Mouse (Mus musculus) lung, embryonic 15.5 days (tissue): Measurements from ENCODE around the gene Dag1. TPM values are rescaled to one million over a fixed set of nuclear protein-coding genes. Genes with fewer than 3 reads are reported as not detected.

Experiments
- ATAC-seq: fragments of 200-750 bp; cut with Nextera tagmentation; 2 replicates; pipeline ENCODE4 v1.8.0; 2017; ENCODE audit warnings: moderate number of reproducible peaks, borderline replicate concordance; ENCODE audit not compliant: low FRiP score, low TSS enrichment; ENCODE audit errors: extremely low read depth
- H3K27ac ChIP-seq: fragments of 300-500 bp; sonication (generic); 2 replicates; pipeline ENCODE4 v1.5.1; 2015; ENCODE audit warnings: moderate library complexity, mild to moderate bottlenecking, inconsistent platforms
- H3K27me3 ChIP-seq: fragments of 300-500 bp; sonication (generic); 2 replicates; pipeline ENCODE4 v1.6.1; 2015; ENCODE audit warnings: inconsistent platforms
- H3K36me3 ChIP-seq: fragments of 300-500 bp; sonication (generic); 2 replicates; pipeline ENCODE4 v1.6.1; 2015; ENCODE audit warnings: inconsistent platforms
- H3K4me1 ChIP-seq: fragments of 300-500 bp; sonication (generic); 2 replicates; pipeline ENCODE4 v1.6.1; 2015; ENCODE audit warnings: inconsistent platforms
- H3K4me2 ChIP-seq: fragments of 300-500 bp; sonication (generic); 2 replicates; pipeline ENCODE4 v1.6.1; 2015; ENCODE audit warnings: inconsistent platforms, mild to moderate bottlenecking, moderate library complexity
- H3K4me3 ChIP-seq: fragments of 300-500 bp; sonication (generic); 2 replicates; pipeline ENCODE4 v1.5.1; 2015; ENCODE audit warnings: mild to moderate bottlenecking, inconsistent platforms
- H3K9ac ChIP-seq: fragments of 300-500 bp; sonication (generic); 2 replicates; pipeline ENCODE4 v1.6.1; 2015; ENCODE audit warnings: inconsistent platforms
- H3K9me3 ChIP-seq: fragments of 300-500 bp; sonication (generic); 2 replicates; pipeline ENCODE4 v1.6.1; 2016; ENCODE audit warnings: inconsistent platforms
- WGBS: fragments of 180-500 bp; shearing (Covaris S2); methylation state at CpG from one replicate; pipeline ENCODE4 v1.1.7; 2015; 5-methylcytosine and 5-hydroxymethylcytosine counted together
- polyA plus RNA-seq: library from polyadenylated mRNA; unstranded; fragments of >200 nt; fragmentation: Nextera tagmentation; extraction: Ambion mirVana; gene quantifications from 2 replicates; pipeline ENCODE4 v1.2.1, GENCODE M21; 2015

Gene Dag1
- polyA plus RNA-seq, 1 experiment from 2014 or later: 110 TPM

- no peak overlapping the region; the same call in 1 of the 2 replicates for H3K27ac ChIP-seq
- ATAC-seq: peak; percentile 77; the same call in 1 of the 2 replicates
- 41% methylated on average over 19 of the region's 19 CpGs for WGBS
Observed at GRCm38 (mm10) chr9:108175116-108175838, 88.5 kb downstream of the Dag1 start.

GRCm38 (mm10) chr9:108172777-108173350 lies 90.9 kb downstream of the Dag1 start:
- 60% methylated on average over 5 of the region's 5 CpGs for WGBS
- Histone ChIP-seq H3K9ac (no peak overlapping the region), H3K36me3 (no peaks in the 10 kb centered on the region), H3K9me3 (no peaks in the 10 kb centered on the region), H3K4me2 (no peak overlapping the region), H3K4me3 (no peak overlapping the region), H3K4me1 (peaks cover 12% of the 10 kb centered on the region), H3K27ac (no peak overlapping the region), H3K27me3 (no peaks in the 10 kb centered on the region)
- no peak for ATAC-seq

More at GRCm38 (mm10) chr9:108175116-108175838, 88.5 kb downstream of the Dag1 start:
- H3K27me3 ChIP-seq: no peaks in the 10 kb centered on the region
- H3K4me1 ChIP-seq: peaks cover 8% of the 10 kb centered on the region; the same call in 1 of the 2 replicates
- H3K4me3 ChIP-seq: no peak overlapping the region
- H3K4me2 ChIP-seq: no peak overlapping the region
- no peaks in the 10 kb centered on the region for H3K9me3 ChIP-seq
- H3K9ac ChIP-seq: no peak overlapping the region
- no peaks in the 10 kb centered on the region for H3K36me3 ChIP-seq

- H3K9ac ChIP-seq: no peak overlapping the region
- H3K36me3 ChIP-seq: no peaks in the 10 kb centered on the region
- 51% methylated on average over 10 of the region's 10 CpGs for WGBS
- H3K9me3 ChIP-seq: no peaks in the 10 kb centered on the region
- H3K4me2 ChIP-seq: no peak overlapping the region
- H3K4me3 ChIP-seq: no peak overlapping the region
- peak overlapping the region; percentile 61; the same call in 1 of the 2 replicates for H3K27ac ChIP-seq
- no peaks in the 10 kb centered on the region for H3K27me3 ChIP-seq
- H3K4me1 ChIP-seq: peaks cover 9% of the 10 kb centered on the region
- 0 out of 2 replicates have a peak, but pooled peaks have one; percentile 31 for ATAC-seq
Observed at GRCm38 (mm10) chr9:108169751-108170150, 94.0 kb downstream of the Dag1 start.

DNA sequence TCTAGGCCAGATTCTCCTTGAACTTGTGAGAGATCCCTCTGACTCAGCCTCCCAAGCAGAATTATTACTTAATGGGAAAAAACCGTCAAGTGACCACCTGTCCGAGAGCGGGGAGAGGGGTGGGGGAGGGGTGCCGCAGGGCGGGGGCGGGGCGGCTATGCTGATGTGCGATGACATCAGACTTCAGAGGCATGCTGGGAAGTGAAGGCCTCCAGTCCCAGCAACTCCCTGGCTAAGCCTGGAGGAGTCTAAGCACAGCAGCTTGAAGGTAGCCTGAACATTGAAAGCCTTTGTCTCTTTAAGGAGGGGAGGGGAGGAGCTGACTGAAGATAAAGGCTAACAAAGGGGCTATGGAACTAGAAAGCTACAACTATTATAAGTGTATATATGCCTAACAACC lies 98.6 kb downstream of the Dag1 start:
- H3K4me3 ChIP-seq: no peak overlapping the region
- H3K9me3 ChIP-seq: no peaks in the 10 kb centered on the region
- H3K9ac ChIP-seq: no peak overlapping the region
- H3K36me3 ChIP-seq: no peaks in the 10 kb centered on the region
- no peaks in the 10 kb centered on the region for H3K27me3 ChIP-seq
- H3K27ac ChIP-seq: no peak overlapping the region
- H3K4me1 ChIP-seq: peaks cover 3% of the 10 kb centered on the region
- ATAC-seq: no peak
- no peak overlapping the region for H3K4me2 ChIP-seq
- WGBS: 45% methylated on average over 8 of the region's 8 CpGs

DNA sequence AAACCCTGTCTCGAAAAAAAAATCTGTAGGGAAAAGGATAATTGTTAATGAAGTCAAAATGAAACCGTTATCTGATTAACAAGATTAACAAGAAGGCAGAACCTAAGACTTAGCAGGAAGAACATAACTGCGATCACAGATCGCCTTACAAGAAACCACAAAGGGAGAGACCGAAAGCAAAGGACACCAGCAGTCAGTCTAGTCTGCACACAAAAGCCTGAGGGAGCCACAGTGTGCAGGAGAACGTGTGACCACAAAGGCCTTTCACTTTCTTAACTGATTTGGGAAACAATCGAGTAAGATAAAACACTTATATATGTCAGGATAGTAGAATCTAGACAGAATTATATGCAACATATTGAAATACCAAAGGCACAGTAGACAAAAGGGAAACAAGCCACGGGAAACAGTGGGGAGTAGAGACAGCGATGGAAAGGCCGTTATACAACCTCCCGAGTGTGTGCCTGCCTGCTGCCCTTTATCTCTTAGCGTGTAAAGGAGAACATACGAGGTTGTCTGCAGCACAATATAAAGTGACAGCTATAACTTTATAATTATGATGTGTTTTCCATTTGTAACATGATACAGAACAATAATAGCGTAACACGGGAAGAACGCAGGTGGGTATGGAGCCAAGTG lies 100.0 kb downstream of the Dag1 start:
- no peak for ATAC-seq
- H3K36me3 ChIP-seq: no peaks in the 10 kb centered on the region
- H3K9ac ChIP-seq: no peak overlapping the region
- H3K27ac ChIP-seq: no peak overlapping the region
- no peaks in the 10 kb centered on the region; the same call in 1 of the 2 replicates for H3K27me3 ChIP-seq
- no peaks in the 10 kb centered on the region for H3K9me3 ChIP-seq
- H3K4me2 ChIP-seq: no peak overlapping the region
- H3K4me1 ChIP-seq: no peaks in the 10 kb centered on the region
- 83% methylated on average over 16 of the region's 16 CpGs for WGBS
- no peak overlapping the region for H3K4me3 ChIP-seq

DNA sequence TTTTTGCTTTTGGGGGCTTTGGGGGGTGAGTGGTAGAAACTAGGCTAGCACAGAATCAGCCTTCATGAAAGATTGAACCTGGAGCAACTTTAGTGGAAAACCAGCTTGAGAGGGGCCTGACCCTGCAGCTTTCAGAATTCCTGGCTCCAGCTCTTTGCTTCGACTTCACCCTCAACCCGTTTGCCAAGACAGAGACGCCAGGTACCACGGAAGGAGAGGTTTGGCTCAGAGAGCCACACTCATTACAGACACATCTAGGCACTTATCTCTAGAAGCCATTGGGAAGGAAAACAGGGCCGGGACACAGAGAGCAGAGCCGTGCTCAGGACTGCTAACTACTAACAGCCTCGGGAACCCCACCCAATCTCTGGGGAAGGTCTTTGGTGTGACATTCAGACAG lies 105.9 kb downstream of the Dag1 start:
- H3K4me1 ChIP-seq: no peaks in the 10 kb centered on the region
- no peaks in the 10 kb centered on the region for H3K9me3 ChIP-seq
- H3K27me3 ChIP-seq: no peaks in the 10 kb centered on the region; the same call in 1 of the 2 replicates
- no peak overlapping the region for H3K27ac ChIP-seq
- ATAC-seq: no peak
- no peak overlapping the region for H3K4me3 ChIP-seq
- no peak overlapping the region for H3K4me2 ChIP-seq
- no peak overlapping the region for H3K9ac ChIP-seq
- no peaks in the 10 kb centered on the region for H3K36me3 ChIP-seq
- 46% methylated on average over 7 of the region's 7 CpGs for WGBS

DNA sequence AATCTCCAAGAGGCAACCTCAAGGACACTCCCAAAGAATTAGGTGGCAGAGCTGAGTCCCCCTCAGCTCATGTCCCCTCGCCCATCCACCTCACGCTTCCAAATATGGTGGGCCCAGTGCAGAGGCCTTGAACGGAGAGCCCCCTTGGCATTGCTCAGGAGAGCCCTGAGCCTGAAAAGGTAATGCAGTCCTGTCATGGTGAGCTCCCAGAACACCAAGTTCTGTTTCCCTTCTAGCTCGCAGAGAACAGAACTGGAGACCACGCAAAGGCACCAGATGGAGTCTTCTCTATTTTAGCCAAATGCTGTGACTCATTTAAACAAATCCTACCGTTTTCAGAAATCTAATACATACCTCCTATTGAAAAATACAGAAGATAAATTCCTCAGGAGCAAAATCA lies 106.3 kb downstream of the Dag1 start:
- H3K4me3 ChIP-seq: no peak overlapping the region

GRCm38 (mm10) chr9:108156786-108157185 lies 107.0 kb downstream of the Dag1 start:
- Histone ChIP-seq H3K9me3 (no peaks in the 10 kb centered on the region), H3K27ac (no peak overlapping the region), H3K4me3 (no peak overlapping the region), H3K4me1 (no peaks in the 10 kb centered on the region), H3K9ac (no peak overlapping the region), H3K27me3 (no peaks in the 10 kb centered on the region; the same call in 1 of the 2 replicates), H3K36me3 (no peaks in the 10 kb centered on the region), H3K4me2 (no peak overlapping the region)
- no peak for ATAC-seq
- 75% methylated on average over 5 of the region's 5 CpGs for WGBS

More for the DNA sequence above, 106.3 kb downstream of the Dag1 start:
- Histone ChIP-seq H3K36me3 (no peaks in the 10 kb centered on the region), H3K27ac (no peak overlapping the region), H3K9me3 (no peaks in the 10 kb centered on the region), H3K27me3 (no peaks in the 10 kb centered on the region; the same call in 1 of the 2 replicates), H3K4me1 (no peaks in the 10 kb centered on the region), H3K4me2 (no peak overlapping the region), H3K9ac (no peak overlapping the region)
- WGBS: 80% methylated on average over 6 of the region's 6 CpGs
- ATAC-seq: no peak

GRCm38 (mm10) chr9:108154814-108155213 lies 108.9 kb downstream of the Dag1 start:
- ATAC-seq: no peak
- no peaks in the 10 kb centered on the region for H3K4me1 ChIP-seq
- no peaks in the 10 kb centered on the region for H3K9me3 ChIP-seq
- WGBS: 85% methylated on average over 12 of the region's 12 CpGs
- H3K4me2 ChIP-seq: no peak overlapping the region
- no peak overlapping the region for H3K9ac ChIP-seq
- H3K36me3 ChIP-seq: no peaks in the 10 kb centered on the region
- no peak overlapping the region for H3K4me3 ChIP-seq
- no peaks in the 10 kb centered on the region; the same call in 1 of the 2 replicates for H3K27me3 ChIP-seq
- no peak overlapping the region for H3K27ac ChIP-seq

Other genes with a start within 250 kb of the Dag1 start
- gene Gmppb, start 214.7 kb downstream of the Dag1 start, polyA plus RNA-seq: 28.6 and 30.9 TPM in 2 replicates
- 2.5 and 2.9 TPM in 2 replicates for gene Amigo3, start 210.8 kb downstream of the Dag1 start, polyA plus RNA-seq
- gene Mst1, start 183.5 kb downstream of the Dag1 start, polyA plus RNA-seq: 0.25 and 0.35 TPM in 2 replicates
- 22.3 and 28.4 TPM in 2 replicates for gene Rnf123, start 180.6 kb downstream of the Dag1 start, polyA plus RNA-seq
- gene Apeh, start 169.4 kb downstream of the Dag1 start, polyA plus RNA-seq: 57.8 and 59.1 TPM in 2 replicates
- 0.19 and 0.34 TPM in 2 replicates for gene Bsn, start 73.6 kb downstream of the Dag1 start, polyA plus RNA-seq
- 32.5 and 37.2 TPM in 2 replicates for gene Nicn1, start 26.5 kb upstream of the Dag1 start, polyA plus RNA-seq
- gene Amt, start 32.9 kb upstream of the Dag1 start, polyA plus RNA-seq: 19.7 and 20.5 TPM in 2 replicates
- gene Rhoa, start 42.2 kb upstream of the Dag1 start, polyA plus RNA-seq: 484 and 512 TPM in 2 replicates
- 29.6 and 35.5 TPM in 2 replicates for gene Tcta, start 42.2 kb upstream of the Dag1 start, polyA plus RNA-seq
- gene Gpx1, start 74.9 kb upstream of the Dag1 start, polyA plus RNA-seq: 654 and 708 TPM in 2 replicates
- gene Usp4, start 83.9 kb upstream of the Dag1 start, polyA plus RNA-seq: 99.6 and 107 TPM in 2 replicates
- gene 1700102P08Rik, start 128.8 kb upstream of the Dag1 start, polyA plus RNA-seq: 0.39 and 0.40 TPM in 2 replicates
- gene Ccdc36, start 164.5 kb upstream of the Dag1 start, polyA plus RNA-seq: 2.4 and 2.6 TPM in 2 replicates
- gene BC048562, start 172.5 kb upstream of the Dag1 start, polyA plus RNA-seq: not detected in 2 replicates
- gene Ccdc71, start 196.6 kb upstream of the Dag1 start, polyA plus RNA-seq: 56.6 and 60.4 TPM in 2 replicates
- gene Klhdc8b, start 197.6 kb upstream of the Dag1 start, polyA plus RNA-seq: 67.2 and 75.3 TPM in 2 replicates
- gene Lamb2, start 215.8 kb upstream of the Dag1 start, polyA plus RNA-seq: 66.9 and 74.4 TPM in 2 replicates
- gene Usp19, start 226.6 kb upstream of the Dag1 start, polyA plus RNA-seq: 61.9 and 68.5 TPM in 2 replicates
- gene Qars, start 243.7 kb upstream of the Dag1 start, polyA plus RNA-seq: 89.4 and 108 TPM in 2 replicates